Mouse (Mus musculus): ENCODE data around the gene Nat8l. TPM values are rescaled to one million over a fixed set of nuclear protein-coding genes. Genes with fewer than 3 reads are reported as not detected.

The Nat8l gene
- total and polyA plus RNA-seq, 3 experiments: not detected

DNA sequence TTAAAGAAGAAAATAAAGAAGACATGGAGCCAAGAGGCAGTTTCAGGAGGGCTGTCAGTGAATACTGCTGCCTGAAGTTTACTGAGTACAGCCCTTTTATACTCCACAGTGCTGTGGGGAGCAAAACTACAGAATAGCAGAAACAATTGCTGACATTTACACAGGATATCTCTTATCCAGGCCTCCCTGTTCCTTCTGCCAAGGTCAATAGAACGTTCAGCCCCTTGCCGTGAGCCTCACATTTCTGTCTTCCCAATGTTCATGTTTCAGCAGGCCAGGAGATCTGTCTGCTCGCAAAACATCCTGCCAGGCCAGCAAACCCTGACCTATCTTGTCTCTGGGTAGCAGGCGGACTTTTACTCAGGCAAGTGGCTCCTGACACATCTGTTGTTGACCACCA lies 36.4 kb upstream of the Nat8l start:
- DNase-seq (ENCODE audit: low spot score) (no peak), ATAC-seq (ENCODE audit: extremely low read depth, insufficient number of reproducible peaks, low FRiP score, poor library complexity, severe bottlenecking) (no peak)
- H3K4me3 ChIP-seq (ENCODE audit: low read depth, low read length): no peak overlapping the region
- no peak for TF ChIP-seq TAL1 (conservative IDR thresholded peaks at IDR 0.05; ENCODE audit: low read depth, low read length)
- TF ChIP-seq GATA1 (IDR thresholded peaks at IDR 0.05; ENCODE audit: borderline replicate concordance, low read length): no peak
- no peak for TF ChIP-seq POLR2AphosphoS5 (IDR thresholded peaks at IDR 0.05; ENCODE audit: insufficient replicate concordance, low read depth, low read length)
- peaks cover 5% of the 10 kb centered on the region; the same call in 1 of the 2 replicates for H3K27me3 ChIP-seq (ENCODE audit: insufficient read depth, low read length)
- H3K4me1 ChIP-seq (ENCODE audit: insufficient read depth, low read depth, low read length): no peaks in the 10 kb centered on the region
- no peaks in the 10 kb centered on the region for H3K36me3 ChIP-seq (replicated peaks)
- H3K9me3 ChIP-seq (replicated peaks): peaks cover 6% of the 10 kb centered on the region

DNA sequence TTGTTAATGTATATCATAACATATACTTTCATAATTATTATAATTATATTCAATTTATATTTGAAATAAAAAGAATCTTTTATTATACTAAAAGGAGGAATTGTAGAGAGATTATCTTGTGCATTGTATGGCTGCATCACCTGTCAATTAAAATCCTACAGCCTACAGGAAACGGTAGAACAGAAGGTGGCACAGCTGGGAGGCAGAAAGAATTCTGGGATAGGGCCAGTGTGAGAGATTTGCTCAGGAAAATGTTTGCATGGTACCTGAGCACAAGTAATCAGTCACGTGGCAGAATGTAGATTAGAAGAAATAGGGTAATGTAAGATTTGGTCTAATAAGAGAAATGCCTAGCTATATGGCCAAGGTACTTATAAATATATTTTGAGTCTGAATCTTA lies 21.0 kb upstream of the Nat8l start:
- no peaks in the 10 kb centered on the region for H3K4me1 ChIP-seq (ENCODE audit: insufficient read depth, low read depth, low read length)
- H3K4me3 ChIP-seq (ENCODE audit: low read depth, low read length): no peak overlapping the region
- TF ChIP-seq GATA2 (IDR thresholded peaks at IDR 0.05; ENCODE audit: borderline replicate concordance, low read depth, low read length) (no peak), TAL1 (conservative IDR thresholded peaks at IDR 0.05; ENCODE audit: low read depth, low read length) (no peak), POLR2AphosphoS5 (IDR thresholded peaks at IDR 0.05; ENCODE audit: insufficient replicate concordance, low read depth, low read length) (no peak), GATA1 (IDR thresholded peaks at IDR 0.05; ENCODE audit: borderline replicate concordance, low read length) (no peak), CTCF (IDR thresholded peaks at IDR 0.05; ENCODE audit: low read depth, low read length) (no peak)
- H3K27me3 ChIP-seq (ENCODE audit: insufficient read depth, low read length): peaks cover 16% of the 10 kb centered on the region
- DNase-seq (ENCODE audit: low spot score) (no peak), ATAC-seq (ENCODE audit: extremely low read depth, insufficient number of reproducible peaks, low FRiP score, poor library complexity, severe bottlenecking) (no peak)
- no peaks in the 10 kb centered on the region for H3K9me3 ChIP-seq (replicated peaks)
- no peaks in the 10 kb centered on the region for H3K36me3 ChIP-seq (replicated peaks)

DNA sequence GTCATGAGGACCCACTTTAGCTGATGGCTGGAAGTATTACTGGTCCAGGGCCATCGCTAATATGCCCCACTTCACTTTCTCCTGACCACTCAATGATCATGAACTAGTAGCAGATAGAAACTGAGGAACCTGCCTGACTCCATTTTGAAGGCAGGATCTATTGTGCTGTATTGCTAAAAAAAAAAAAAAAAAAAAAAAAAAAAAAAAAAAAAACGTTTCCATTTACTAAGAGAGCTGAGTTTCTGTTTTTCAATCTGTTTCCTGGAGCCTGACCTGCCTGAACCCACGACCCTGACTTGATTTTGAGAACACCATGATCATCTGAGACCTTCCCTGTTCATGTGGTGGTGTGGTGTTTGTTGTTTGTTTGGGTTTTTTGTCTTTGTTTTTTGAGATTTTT lies 19.5 kb upstream of the Nat8l start:
- no peaks in the 10 kb centered on the region for H3K36me3 ChIP-seq (replicated peaks)
- no peak for TF ChIP-seq GATA2 (IDR thresholded peaks at IDR 0.05; ENCODE audit: borderline replicate concordance, low read depth, low read length)
- TF ChIP-seq GATA1 (IDR thresholded peaks at IDR 0.05; ENCODE audit: borderline replicate concordance, low read length): no peak
- no peak for TF ChIP-seq POLR2AphosphoS5 (IDR thresholded peaks at IDR 0.05; ENCODE audit: insufficient replicate concordance, low read depth, low read length)
- no peak for TF ChIP-seq TAL1 (conservative IDR thresholded peaks at IDR 0.05; ENCODE audit: low read depth, low read length)
- TF ChIP-seq CTCF (IDR thresholded peaks at IDR 0.05; ENCODE audit: low read depth, low read length): no peak
- no peaks in the 10 kb centered on the region for H3K9me3 ChIP-seq (replicated peaks)
- no peaks in the 10 kb centered on the region for H3K4me1 ChIP-seq (ENCODE audit: insufficient read depth, low read depth, low read length)
- H3K27me3 ChIP-seq (ENCODE audit: insufficient read depth, low read length): peaks cover 13% of the 10 kb centered on the region
- ATAC-seq (ENCODE audit: extremely low read depth, insufficient number of reproducible peaks, low FRiP score, poor library complexity, severe bottlenecking): no peak
- H3K4me3 ChIP-seq (ENCODE audit: low read depth, low read length): no peak overlapping the region
- no peak for DNase-seq (ENCODE audit: low spot score)

DNA sequence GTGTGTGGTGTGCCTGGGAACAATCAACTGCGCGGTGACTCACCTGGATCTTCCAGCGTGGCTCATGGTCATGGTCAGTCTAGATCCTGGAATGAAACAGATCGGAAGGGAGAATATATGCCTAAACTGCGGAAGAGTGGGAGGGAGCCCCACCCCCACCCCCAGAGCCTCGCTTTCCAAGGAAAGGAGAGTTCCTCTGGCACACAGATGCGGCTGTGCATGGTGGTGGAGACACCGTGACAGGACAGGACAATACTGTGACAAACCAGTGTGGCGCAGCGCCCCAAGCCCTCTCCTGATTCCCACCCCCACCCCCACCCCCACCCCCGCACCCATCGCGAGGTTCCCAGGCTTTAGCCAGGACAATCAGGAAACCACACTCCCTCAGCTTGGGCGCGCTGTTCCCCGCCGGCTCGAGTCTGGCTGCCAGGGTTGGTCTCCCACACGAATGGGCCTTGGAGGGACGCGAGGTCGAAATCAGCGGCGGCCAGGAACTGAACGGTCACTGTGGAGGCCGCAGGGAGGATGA lies 13.0 kb upstream of the Nat8l start:
- Histone ChIP-seq H3K36me3 (replicated peaks) (no peaks in the 10 kb centered on the region), H3K27me3 (ENCODE audit: insufficient read depth, low read length) (peaks cover 14% of the 10 kb centered on the region; the same call in 1 of the 2 replicates), H3K9me3 (replicated peaks) (peaks cover 13% of the 10 kb centered on the region), H3K4me1 (ENCODE audit: insufficient read depth, low read depth, low read length) (no peaks in the 10 kb centered on the region), H3K4me3 (ENCODE audit: low read depth, low read length) (no peak overlapping the region; the same call in 1 of the 2 replicates)
- ATAC-seq (ENCODE audit: extremely low read depth, insufficient number of reproducible peaks, low FRiP score, poor library complexity, severe bottlenecking) (no peak), DNase-seq (ENCODE audit: low spot score) (no peak)
- no peak for TF ChIP-seq CTCF (IDR thresholded peaks at IDR 0.05; ENCODE audit: low read depth, low read length)
- no peak for TF ChIP-seq TAL1 (conservative IDR thresholded peaks at IDR 0.05; ENCODE audit: low read depth, low read length)
- no peak for TF ChIP-seq POLR2AphosphoS5 (IDR thresholded peaks at IDR 0.05; ENCODE audit: insufficient replicate concordance, low read depth, low read length)
- TF ChIP-seq GATA1 (IDR thresholded peaks at IDR 0.05; ENCODE audit: borderline replicate concordance, low read length): no peak
- no peak for TF ChIP-seq GATA2 (IDR thresholded peaks at IDR 0.05; ENCODE audit: borderline replicate concordance, low read depth, low read length)

DNA sequence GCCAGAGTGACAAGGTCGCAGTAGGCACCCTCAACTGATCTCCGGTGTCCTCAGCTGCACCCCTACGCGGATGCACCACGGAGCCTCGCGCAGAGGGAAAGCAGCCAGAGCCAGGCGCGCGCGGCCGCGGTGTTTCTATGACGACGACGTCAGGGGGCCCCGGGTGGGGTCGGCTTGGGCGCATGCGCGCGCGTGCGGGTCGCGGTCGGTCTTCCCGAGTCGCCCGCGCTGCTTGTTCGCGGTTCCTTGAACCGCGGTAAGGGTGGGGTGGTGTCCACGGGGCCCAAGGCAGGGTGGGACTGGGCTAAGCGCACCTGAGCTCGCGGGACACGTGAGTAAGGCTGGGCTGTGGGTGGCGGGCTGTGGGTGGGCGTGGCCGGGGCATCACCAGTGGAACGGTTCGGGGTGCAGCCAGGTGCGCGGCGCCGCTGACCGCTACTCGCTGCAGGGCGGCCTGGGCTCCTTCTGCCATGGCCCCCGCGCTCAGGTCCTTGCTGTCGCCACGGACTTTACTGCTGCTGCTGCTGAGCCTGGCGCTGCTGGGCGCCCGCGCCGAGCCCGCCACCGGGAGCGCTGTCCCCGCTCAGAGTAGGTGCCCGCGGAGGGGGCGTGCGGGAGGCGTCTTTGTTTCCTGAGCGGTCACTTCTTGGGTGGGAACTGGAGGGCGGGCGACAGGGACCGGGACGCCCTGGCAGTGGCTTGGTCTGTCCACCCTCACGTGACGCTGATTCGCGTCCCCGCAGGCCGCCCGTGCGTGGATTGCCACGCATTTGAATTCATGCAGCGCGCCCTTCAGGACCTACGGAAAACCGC lies 12.3 kb upstream of the Nat8l start, which contains the start of gene Gm1673:
Gene Gm1673, plus strand, starts transcription at position 125 of the 813 bp plus-strand sequence.
- TF ChIP-seq CTCF (IDR thresholded peaks at IDR 0.05; ENCODE audit: low read depth, low read length): no peak
- TF ChIP-seq TAL1 (conservative IDR thresholded peaks at IDR 0.05; ENCODE audit: low read depth, low read length): no peak
- TF ChIP-seq GATA1 (IDR thresholded peaks at IDR 0.05; ENCODE audit: borderline replicate concordance, low read length): no peak
- TF ChIP-seq POLR2AphosphoS5 (IDR thresholded peaks at IDR 0.05; ENCODE audit: insufficient replicate concordance, low read depth, low read length): no peak
- TF ChIP-seq GATA2 (IDR thresholded peaks at IDR 0.05; ENCODE audit: borderline replicate concordance, low read depth, low read length): no peak
- no peak for DNase-seq (ENCODE audit: low spot score)
- H3K4me1 ChIP-seq (ENCODE audit: insufficient read depth, low read depth, low read length): no peaks in the 10 kb centered on the region
- no peak for ATAC-seq (ENCODE audit: extremely low read depth, insufficient number of reproducible peaks, low FRiP score, poor library complexity, severe bottlenecking)
- H3K4me3 ChIP-seq (ENCODE audit: low read depth, low read length): no peak within 1 kb of the TSS; the same call in 1 of the 2 replicates
- H3K9me3 ChIP-seq (replicated peaks): peaks cover 13% of the 10 kb centered on the region
- H3K36me3 ChIP-seq (replicated peaks): no peaks in the 10 kb centered on the region
- peaks cover 14% of the 10 kb centered on the region; the same call in 1 of the 2 replicates for H3K27me3 ChIP-seq (ENCODE audit: insufficient read depth, low read length)

All from G1E (cell line).